Mouse (Mus musculus): ENCODE data around the gene Cldn7. TPM values are rescaled to one million over a fixed set of nuclear protein-coding genes. Genes with fewer than 3 reads are reported as not detected.

Cldn7 gene
- total RNA-seq, 2 experiments from 2014 or later = not detected

DNA sequence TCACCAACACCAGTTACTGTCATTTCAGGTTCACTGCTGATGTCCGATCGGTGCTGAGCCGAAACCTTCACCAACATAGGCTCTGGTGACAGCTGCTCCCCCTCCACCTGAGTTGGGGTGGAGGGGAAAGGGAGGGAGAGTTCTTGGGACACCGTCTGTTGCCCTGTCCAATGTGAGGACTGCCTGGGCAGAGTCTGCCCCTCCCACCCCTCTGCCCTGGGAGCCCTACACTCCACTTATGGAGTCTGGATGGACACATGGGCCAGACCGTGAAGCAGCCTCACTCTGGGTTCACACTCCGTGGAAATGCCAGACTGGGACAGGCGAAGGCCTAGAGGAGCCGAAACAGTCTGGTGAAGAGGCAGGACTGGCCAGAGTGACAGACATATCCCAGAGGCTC is 25.4 kb downstream of the Cldn7 start:
- DNase-seq (ENCODE audit: low spot score) = no peak

DNA sequence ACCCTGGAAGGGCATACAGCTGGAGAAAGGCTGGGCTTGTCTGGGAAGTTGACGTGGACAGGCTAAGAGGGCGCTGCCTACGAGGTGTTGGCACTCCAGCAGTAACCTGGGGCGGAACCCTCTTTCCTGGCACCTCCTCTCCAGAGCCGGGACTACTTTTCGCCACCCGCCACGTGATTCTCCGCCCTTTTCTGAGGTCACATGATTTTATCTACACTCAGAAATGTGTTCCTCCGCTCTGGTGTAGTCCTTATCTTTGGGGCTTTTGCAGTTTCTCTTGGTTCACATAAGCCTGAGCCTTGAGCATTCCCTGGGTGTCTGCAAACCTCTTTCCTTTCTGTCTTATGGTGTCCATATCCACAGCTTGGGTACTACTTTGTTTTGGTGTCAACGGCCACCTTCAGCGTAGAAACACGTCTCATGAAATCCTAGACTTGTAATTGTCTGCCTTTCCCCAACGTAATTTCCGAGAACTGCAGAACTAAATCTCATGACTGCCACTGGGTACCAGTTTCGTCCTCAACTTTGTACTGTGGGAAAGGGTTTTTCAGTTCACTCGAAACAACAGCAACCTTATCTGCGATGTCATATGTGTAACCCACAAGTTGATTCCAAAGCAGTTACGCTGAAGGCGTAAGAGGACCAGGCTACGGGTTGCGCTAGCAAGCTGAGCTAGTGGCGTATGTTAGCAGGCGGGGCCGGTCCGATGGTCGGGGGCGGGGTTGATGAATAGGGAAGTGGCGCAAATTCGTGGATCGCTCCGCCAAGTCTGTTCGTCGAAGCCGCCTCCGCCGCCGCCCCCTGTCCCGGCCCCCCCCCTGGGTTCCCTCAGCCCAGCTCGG is 26.5 kb downstream of the Cldn7 start, which contains the start of gene Gabarap:
Gene Gabarap (plus strand): TSS at position 294 of the 842 bp plus-strand sequence.
- DNase-seq (ENCODE audit: low spot score) = peak; percentile 97

DNA sequence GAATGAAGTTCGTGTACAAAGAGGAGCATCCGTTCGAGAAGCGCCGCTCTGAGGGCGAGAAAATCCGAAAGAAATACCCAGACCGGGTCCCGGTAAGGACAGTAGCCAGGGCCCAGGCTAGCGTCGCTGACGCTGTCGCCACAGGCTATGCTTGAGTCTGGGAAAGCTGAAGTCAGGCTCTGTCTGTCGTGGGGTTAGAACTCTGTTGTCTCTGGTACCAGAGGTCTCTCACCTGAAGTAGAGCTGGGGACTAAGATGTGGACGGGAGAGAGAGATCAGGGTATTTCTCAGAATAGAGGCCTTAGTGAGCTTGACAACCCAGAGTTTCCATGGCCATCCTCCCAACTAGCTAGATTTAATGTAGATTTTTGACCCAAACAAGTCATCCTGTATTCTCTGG is 27.1 kb downstream of the Cldn7 start:
- no peak for DNase-seq (ENCODE audit: low spot score)

DNA sequence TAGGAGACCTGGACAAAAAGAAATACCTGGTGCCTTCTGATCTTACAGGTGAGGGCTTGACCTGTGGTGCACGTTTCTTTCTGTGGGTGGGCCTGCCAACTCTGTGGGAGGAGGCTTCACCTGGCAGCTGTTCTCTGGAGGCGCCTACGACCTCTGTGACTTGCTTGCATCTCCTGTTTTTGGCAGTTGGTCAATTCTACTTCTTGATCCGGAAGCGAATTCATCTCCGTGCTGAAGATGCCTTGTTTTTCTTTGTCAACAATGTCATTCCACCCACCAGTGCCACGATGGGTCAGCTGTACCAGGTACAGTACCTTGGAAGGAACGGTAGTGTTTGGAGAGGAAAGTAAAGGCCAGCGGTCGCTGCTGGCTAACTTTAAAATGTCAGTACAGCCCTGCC is 27.8 kb downstream of the Cldn7 start:
- no peak for DNase-seq (ENCODE audit: low spot score)

DNA sequence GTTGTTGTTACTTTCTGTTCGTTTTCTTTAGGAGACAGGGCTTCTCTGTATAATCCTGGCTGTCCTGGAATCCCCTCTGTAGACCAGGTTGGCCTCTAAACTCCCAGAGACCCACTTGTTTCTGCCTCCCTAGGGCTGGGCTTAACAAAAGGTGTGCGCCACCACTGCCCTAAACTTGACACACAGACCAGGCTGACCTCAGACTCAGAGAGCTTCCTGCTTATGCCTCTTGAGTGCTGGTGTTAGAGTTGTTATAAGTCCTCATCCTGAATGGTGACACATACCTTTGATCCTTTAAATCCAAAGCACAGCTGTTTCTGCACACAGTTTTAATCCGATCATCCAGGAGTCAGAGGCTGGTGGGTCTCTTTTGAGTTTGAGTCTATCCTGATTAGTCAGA is 28.4 kb downstream of the Cldn7 start:
- no peak for DNase-seq (ENCODE audit: low spot score)

DNA sequence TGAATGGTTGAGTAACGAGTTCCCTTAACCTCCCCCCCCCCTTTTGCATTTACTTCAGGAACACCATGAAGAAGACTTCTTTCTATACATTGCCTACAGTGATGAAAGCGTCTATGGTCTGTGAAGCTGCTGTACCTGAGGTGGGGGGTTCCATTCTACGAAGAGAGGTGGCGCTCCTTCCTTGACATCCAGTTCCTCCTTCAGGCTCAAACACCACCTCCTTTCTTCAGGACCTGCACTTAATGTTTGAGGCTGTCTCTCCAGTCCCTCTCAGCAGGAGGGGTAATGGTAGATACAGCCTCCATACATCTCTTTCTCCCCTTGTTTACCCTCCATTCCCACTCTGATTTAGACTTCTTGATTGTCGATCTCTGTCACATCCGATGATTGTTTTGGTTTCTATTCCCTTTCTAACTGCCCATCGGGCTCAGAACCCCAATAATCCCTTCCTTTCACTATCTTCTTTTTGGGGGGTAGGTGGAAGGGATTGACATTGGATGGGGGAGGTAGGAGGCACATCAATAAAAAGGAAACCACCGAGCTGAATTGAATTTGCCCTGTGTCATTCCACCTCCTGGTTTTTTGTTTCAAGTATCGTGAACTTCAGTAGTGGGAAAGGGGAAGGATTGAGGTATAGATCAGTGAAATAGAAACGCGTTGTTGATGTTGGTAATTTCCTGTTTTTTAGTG is 30.0 kb downstream of the Cldn7 start:
- no peak for DNase-seq (ENCODE audit: low spot score)

DNA sequence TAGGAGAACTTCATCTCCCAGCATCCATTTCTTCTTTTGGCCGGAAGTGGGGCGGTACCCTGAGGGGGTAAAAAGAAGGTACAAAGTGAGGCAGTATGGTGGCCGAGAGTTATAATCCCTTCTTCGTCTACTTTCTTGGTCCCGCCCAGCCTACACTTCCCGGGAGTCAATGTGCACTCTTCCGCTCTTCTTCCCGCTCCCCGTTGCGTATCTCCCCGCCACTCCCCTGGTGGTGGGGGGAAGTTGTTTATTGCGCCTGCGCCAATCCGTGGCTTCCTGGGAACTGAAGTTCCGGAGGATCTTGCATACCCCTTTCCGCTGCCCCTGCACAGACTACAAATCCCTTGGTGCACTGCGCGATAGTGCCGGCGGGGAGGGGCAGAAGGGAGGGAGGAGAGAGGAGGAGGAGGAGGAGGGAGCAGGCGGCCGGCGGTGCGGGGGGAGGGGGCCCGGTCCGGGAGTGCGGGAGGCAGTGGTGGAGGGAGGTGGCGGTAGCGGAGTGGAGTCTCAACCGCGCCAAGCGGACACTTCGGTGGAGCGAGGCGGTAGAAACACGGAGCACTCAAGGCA is 30.9 kb downstream of the Cldn7 start, which contains the start of gene Phf23:
Gene Phf23 (plus strand): TSS at position 387 of the 570 bp plus-strand sequence.
- peak; percentile 99 for DNase-seq (ENCODE audit: low spot score)

DNA sequence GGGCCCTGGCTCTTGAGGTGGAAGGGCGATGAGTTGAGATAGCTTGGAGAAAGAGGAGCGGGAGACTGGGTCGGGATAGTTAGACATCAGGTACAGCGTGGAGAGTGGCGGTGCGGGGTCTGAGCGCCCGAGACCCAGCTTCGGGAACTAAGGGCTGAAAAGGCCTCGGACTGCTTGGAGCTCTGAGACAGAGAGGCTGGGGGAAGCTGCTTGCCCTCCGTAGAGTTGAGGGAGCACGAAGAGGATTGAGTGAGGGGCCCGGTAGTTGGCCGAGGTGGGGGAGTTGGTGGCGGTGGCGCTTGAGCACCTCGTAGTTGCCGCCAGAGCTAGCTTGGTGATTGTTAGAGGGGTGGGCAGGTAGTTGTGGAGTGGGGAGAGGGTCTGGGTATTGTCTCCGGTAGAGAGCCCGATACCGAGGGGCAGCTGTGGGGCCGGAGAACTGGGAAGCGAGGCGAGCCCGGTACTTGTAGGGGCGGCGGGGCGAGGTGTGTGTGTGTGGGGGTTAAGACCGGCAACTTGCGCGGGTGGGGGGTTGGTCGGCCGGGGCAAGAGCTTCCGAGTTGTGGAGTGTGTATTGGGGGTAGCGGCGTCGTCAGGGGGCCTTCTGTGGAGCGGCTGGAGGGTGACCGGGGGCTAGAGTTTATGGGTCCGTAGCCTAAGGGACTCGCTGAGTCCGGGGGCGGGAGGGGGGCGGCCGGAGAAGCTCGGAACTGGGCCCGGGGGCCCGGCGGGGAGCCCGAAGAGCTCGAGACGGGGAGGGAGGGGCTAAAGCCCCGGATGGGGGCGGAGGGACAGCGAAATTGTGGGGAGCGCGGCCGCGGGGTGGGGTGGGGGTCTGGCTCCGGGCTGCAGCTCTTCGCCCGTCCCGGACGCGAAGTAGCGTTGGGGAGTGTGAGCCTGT is 31.8 kb downstream of the Cldn7 start:
- peak; percentile 43 for DNase-seq (ENCODE audit: low spot score)

DNA sequence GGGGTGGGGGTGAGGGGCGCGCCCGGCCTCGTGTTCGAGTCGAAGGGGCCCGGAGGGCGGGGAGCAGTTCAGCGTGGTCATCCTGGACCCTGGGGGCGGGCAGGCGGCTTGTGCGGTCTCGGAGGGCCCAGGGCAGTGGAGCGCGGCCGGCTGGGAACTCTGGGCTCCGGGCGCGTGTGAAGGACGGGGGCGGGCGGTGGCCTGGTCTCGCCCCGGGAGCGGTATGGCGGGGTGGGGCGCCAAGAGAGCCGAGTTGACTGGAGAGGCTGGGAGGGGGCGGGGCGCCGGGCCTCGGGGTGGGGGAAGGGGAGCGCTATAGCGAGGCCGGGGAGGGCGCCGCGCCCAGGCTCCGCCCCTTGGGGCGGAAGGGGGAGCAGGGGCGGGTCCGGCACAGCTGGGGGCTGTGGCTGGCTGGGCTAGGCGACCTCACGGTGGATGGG is 32.5 kb downstream of the Cldn7 start:
- DNase-seq (ENCODE audit: low spot score) = peak; percentile 90

DNA sequence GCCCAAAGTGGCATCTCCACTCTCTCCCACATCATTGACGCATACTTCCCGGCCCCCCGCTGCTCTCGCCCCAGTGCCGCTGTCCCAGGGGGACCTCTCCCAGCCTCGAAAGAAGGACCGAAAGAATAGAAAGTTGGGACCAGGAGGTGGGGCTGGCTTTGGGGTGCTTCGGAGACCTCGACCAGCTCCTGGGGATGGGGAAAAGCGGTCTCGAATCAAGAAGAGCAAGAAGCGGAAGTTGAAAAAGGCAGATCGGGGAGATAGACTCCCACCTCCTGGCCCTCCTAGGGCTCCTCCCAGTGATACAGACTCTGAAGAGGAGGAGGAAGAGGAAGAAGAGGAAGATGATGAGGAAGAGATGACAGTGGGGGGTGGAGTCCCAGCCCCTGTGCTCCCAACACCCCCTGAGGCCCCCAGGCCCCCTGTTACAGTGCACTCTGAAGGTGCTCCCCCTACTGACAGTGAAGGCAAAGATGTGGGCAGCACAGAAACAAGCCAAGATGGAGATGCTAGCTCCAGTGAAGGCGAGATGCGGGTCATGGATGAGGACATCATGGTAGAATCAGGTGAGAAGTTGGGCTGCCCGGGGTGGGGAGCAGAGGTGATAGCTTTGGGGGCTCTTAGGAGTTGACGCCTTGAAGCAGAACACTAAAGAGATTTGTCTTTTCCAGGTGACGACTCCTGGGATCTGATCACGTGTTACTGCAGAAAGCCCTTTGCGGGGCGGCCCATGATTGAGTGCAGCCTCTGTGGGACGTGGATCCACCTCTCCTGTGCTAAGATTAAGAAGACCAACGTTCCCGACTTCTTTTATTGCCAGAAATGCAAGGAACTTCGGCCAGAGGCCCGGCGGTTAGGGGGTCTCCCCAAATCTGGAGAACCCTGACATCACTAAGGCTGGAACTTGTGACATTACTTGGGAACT is 34.2 kb downstream of the Cldn7 start:
- no peak for DNase-seq (ENCODE audit: low spot score)

DNA sequence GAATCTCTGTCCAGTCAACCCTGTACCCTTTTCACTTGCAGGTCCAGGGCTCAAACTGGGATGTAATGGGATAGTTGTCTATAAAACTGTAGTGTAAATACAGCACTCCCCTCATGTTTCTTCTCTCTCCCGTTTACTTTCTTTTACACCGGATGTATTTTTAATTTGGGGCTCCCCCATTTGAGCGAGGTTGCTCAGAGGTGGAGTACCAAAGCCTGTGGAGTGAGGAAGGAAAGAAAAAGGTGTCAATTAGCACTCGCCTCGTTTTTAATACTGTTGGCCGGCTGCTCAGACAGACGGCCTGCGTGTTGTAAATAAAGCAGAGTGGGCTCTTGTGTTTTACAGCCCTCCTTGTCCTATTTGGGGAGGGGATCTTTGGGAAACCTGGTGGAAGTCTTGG is 35.1 kb downstream of the Cldn7 start:
- no peak for DNase-seq (ENCODE audit: low spot score)

DNA sequence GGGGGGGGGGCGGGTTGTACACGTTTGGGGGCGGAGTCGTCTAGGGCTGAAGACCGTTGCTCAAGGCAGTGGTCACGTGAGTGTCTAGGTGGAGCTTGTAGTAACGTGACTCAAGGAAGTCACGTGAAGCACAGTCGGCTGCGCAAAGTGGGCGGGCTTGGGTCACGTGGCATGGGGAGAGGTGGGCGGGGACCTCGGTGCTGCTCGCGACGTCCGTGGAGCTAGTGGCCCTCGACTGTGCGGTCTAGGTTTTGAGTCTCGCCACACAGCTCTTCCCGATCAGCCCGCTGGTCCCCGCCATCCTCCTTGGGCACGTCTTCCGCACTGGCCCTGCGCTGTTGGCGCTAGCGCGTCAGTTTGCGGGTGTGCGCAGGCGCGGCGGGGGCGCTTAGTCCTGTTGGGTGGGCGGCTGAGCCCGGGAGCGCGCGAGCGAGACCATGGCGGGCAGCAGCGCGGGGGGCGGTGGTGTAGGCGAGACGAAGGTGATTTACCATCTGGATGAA is 35.9 kb downstream of the Cldn7 start, which contains the start of gene Dvl2:
Gene Dvl2 (plus strand): TSS at position 200 of the 503 bp plus-strand sequence.
- peak; percentile 92 for DNase-seq (ENCODE audit: low spot score)

DNA sequence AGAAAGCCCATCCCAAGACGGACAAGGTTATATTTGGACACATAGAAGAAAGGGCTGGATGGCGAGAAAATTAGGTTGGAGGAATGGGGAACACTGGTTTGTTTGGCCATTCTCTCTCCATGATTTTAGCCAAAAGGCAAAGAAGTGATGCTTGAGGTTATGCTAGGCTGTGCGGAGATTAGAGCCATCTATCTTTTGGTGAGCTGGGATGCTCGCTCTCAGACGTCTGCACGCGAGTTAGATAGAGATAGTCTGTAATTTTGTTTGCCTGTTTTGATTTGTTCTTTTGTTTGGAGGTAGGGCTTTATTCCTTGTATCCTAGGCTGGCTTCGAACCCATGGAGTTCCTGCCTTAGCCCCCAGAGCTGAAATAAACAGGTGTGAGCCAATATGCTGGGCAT is 36.6 kb downstream of the Cldn7 start:
- DNase-seq (ENCODE audit: low spot score) = no peak

DNA sequence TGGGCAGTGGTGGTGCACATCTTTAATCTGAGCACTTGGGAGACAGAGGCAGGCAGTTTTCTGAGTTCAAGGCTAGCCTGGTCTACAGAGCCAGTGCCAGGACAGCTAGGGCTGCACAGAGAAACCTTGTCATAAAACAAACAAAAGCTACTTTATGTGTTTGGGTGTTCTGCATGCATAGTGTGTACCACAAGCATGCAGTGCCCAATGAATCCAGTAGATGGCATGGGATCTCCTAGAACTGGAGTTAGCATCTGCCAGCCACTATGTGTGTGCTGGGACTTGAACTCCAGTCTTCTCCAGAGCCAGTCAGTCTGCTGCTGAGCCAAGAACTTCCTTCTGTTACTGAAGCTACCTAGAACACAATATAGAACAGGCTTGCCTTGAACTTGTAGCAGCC is 37.3 kb downstream of the Cldn7 start:
- no peak for DNase-seq (ENCODE audit: low spot score)

DNA sequence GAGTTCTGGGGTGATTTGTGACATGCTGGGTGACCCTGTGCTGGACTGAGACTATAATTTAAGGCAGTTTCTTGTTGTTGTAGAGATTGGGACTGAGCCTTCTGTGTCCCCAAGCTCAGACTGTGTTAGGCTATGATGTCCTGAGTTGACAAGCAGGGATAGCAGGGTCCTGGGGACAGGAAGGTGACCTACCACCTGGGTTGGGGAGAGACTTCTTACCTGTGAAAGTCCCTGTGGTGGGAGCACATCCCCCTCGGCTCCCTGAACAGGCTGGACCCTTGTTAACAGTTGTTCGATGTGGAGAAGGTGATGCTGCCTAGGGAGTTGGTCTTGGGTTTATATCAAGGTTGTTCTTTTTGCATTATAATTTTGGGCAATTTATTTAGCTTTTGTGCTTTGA is 37.9 kb downstream of the Cldn7 start:
- DNase-seq (ENCODE audit: low spot score) = no peak

DNA sequence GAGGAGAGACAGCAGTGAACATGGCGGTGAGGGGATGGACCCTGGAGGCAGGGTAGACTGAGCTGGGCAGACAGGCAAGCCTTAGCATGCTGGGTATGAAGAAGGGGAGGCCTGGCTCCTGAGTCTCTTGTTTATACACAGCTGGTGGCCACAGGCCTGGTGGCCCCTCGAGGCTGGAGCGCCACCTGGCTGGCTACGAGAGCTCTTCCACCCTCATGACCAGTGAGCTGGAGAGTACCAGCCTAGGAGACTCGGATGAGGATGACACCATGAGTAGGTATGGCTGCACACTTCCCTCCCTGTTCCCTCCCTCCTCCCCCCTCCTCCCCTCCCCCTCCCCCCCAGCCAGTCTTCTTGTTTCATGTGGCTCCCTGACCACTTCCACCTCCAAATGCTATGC is 40.9 kb downstream of the Cldn7 start:
- DNase-seq (ENCODE audit: low spot score) = no peak

DNA sequence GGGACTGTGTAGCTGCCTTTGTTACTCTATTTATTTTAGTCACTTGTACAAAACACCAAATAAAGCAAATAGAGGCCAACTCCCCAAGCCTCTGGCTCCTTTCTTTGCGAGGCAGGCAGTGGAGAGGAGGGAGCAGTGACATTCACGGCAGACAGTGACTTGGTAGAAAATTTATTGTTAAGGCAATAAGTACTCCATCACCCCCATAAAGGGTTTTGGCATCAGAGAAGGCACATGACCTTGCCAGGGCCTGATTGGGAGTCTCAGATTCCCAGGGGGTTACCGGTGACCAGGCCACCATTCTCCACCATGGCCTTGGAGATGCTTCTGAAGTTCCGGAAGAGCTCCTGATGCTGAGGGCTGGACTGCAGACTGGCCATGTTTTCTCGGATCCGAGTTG is 45.5 kb downstream of the Cldn7 start:
- no peak for DNase-seq (ENCODE audit: low spot score)

DNA sequence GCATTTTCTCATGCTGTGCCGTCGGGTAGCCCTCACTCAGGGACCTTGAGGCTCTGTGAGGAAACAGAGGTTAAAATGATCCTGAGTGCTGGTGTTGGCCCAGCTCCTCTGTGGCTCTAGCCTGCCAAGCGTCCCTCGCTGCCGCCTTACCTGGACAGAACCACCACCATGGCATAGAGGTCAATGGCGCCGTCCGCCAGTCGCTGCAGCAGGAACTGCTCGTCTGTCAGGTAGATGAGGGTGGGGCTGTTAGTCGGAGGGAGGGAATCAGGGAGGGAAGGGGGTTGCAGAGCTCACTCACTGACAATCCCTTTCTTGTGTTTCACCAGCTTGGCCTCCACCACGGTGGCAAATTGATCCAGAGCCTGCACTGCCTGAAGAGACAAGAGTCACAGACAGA is 46.0 kb downstream of the Cldn7 start:
- no peak for DNase-seq (ENCODE audit: low spot score)

DNA sequence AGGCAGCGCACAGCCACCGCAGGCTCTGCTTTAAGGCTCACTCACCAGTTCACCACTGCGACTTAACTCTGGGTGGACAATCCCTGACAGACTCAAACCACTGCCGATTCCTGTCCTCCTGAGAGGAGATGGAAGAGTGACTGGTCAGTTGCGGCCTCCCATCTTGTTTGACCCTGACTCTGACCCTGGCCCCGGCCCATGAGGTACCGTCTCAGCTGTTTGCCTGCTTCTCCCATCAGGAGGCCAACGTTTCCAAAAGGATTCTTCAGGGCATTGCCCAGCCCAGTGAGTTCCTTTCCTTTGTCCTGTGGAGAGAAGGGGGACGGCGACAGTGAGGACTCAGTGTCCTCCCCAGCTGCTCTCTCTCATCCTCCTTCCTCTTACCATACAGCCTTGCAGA is 46.4 kb downstream of the Cldn7 start:
- no peak for DNase-seq (ENCODE audit: low spot score)

DNA sequence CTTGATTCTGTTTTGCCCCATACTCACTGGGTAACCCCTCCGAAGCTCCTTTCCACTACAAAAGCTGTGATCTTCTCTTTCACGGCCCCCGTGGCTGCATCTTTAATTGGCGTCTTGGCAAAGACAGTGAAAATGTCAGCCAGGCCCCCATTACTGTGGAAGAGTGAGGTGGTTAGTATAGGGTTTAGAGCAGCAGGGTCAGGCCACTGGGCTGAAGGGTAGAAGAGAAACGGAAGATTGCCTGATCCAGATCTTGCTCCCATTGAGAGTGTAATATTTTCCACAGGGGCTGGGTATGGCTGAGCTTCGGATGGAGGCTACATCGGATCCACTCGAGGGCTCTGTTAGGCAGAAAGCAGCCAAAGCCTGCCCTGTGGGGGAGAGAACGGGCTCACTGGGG is 48.4 kb downstream of the Cldn7 start:
- DNase-seq (ENCODE audit: low spot score) = no peak

All from gastrocnemius, adult 18-20 months (tissue).